Mouse (Mus musculus) left cerebral cortex, postnatal 10 days (tissue): Measurements from ENCODE around the gene Apoo. TPM values are rescaled to one million over a fixed set of nuclear protein-coding genes. Genes with fewer than 3 reads are reported as not detected.
"Not testable (repeated sequence)": the region's sequence is repeated elsewhere in the genome, so short reads cannot be mapped to it uniquely, and the experiment has no call there.

Experiments
- DNase-seq, 2 experiments: peaks; one replicate each; pipeline ENCODE4 v3.0.0; 2021 to 2022; ENCODE audit warnings: low spot score in 2 of 2, mixed read lengths in 1 of 2; ENCODE audit errors: extremely low spot score in 1 of 2
- intact Hi-C: fragments of 180-260 bp; cut with DNase I; formaldehyde crosslinking; loops from one replicate; pipeline ENCODE4 v1.15.1; 2025
- total RNA-seq, 2 experiments: library from RNA; stranded (reverse); gene quantifications; 2 replicates each; pipeline ENCODE4 v1.2.3; 2021

Gene Apoo
- 10 to 100 TPM; 65.2 to 87.9 TPM for total RNA-seq

DNA sequence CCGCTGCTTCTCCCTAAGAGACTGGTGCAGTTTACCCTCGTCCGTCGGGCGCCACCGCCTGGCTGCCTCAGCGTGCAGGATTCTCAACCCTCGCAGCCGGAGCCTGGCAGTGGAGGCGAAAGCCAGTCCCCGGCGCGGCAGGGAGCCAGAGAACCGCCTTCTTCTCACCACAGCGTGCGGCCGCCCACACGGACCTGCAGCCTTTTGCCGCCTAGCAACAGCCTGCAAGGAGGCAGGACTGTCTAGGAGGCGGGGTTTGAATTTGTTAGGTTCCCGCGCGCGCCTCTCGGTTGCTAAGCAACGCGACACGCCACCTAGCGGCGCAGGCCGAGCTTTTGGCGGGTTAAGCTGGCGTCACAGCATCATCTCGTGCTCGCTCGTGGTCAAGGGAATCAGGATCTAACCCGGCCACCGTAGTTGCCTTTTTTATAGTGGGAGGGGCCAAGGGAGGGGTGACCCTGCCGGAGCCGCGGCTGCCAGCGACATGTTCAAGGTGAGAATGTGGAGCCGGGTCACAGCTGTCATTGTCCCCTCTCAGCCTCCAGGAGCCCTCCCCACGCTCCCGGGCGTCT, at the start of gene Apoo, which contains the start of gene Fam90a1b:
Gene Apoo (plus strand): TSS at position 448 of the 572 bp plus-strand sequence.
Gene Fam90a1b (minus strand): TSS at position 108 of the 572 bp plus-strand sequence.
- DNase-seq = peak; percentile 95 to 97
- intact Hi-C loops = loop anchor here (2.0 kb wide), 2 partner anchors 74 to 132 kb away; partner anchors contain the start of gene Klhl15

DNA sequence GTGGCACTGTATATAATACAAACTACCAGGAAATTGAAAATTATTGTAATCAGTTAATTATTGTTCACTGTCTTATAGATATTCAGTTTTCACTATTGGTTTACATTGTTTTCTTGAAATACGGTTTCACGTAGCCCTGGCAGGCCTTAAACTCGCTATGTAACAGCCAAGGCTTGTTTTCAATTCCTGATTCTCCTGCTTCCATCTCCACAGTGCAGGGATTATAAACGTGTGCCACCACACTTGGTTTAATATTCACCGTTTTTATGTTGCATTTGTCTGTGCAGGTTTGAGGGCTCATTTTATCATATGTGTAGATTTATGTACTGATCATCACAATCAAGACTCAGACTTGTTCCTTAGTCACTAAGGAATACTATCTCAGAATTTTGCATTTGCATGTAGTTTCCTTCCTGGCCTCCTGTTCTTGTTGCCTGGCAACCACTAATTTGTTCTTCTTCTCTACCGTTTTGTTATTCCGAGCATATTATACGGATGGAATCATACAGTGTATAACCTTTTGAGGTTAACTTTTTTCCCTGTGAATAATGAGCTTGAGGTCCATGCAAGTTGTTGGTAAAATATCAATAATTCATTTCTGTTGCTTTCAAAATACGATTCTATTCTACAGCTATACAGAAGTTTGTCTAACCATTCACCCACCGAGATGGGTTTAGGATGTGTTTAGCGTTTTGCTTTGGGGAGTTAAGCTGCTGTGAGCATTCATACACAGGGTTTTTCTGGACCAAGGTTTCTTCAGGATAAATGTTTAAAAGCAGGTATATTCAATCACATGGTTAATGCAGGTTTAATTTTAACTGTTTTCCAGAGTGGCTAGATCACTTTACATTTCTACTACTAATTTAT, 45.6 kb upstream of the Apoo start:
- no peak for DNase-seq
- intact Hi-C loops = no loop called here

DNA sequence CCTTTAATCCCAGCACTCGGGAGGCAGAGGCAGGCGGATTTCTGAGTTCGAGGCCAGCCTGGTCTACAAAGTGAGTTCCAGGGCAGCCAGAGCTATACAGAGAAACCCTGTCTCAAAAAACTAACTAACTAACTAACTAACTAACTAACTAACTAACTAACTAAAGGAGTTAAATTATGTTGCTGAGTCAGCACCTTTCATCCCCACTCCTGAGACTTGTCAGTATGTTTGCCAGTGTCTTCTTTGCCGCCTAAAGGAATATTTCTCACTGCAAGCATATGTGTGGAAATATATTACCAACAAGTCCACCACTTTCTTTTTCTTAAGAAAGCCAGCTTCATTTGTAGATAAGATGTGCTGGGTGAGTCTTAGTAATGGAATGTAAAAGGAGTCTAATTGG, 23.3 kb upstream of the Apoo start:
- intact Hi-C loops, DNase-seq: not testable (repeated sequence)

DNA sequence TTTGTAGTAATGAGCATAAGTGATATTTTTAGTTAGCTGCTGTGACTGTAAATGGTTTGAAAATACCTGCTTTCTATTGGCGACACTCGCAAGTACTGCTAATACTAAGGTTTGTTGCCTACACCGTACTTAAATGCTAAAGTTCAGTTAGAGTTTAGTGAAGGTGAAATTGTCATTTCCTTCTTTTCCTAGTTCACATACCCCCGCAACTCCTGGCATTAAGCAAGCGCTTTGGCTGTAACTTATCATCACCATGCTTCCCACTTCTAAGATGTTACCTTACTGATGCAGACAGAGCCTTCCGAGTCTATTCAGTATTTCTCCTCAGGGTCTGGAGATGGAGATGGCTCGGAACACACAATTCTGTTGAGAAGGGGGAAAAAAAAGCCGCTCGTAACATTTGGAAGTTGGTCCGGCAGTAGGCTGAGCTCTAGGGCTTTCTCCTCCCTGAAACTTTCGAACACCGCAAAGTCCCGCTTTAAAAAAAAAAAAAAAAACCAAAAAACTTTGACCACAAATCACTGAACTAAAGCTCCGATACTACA, 1.5 kb upstream of the Apoo start:
- intact Hi-C loops = no loop called here
- DNase-seq = no peak

DNA sequence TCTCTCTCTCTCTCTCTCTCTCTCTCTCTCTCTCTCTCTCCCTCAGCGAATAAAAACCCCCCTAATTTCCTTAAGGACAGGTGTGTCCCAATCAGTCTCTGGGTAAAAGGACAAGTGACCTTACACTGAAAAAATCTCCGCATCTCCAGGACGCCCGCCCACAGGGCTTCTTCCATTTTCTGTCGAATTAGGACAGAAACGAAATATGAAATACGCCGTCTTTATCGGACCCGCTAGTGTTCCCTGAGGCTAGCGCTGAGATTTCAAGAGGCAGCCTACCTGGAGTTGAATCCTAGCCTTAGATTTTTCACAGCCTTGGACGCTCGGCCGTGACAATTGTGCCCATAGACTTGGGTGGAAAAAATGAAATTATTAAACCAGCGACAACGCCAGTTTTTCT, 888 bp upstream of the Apoo start:
- no peak for DNase-seq
- intact Hi-C loops = loop anchor here (2.0 kb wide), 2 partner anchors 73 to 131 kb away; partner anchors contain the start of gene Klhl15

DNA sequence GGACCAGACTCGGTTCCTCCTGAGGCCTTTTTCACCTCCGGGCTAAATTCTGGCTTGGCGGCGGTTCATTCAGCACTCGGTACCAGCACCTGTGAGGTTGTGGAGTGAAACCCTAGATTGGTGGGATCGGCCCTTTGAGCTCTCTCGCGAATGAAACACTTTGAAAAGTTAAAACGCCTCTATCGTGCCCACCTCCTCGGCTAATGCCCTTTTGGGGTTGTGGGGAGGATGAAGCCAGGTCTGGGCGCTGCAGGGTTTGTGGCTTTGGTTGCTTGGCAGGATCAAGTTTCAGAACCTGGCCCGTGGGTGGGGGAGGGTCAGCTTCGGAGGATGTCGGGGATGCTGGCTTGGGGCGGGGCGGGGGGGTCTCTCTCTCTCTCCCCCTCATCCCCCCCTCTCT, 331 bp downstream of the Apoo start:
- DNase-seq = peak in 1 of 2 experiments; percentile 40
- intact Hi-C loops = loop anchor here (2.0 kb wide), 2 partner anchors 74 to 132 kb away; partner anchors contain the start of gene Klhl15

DNA sequence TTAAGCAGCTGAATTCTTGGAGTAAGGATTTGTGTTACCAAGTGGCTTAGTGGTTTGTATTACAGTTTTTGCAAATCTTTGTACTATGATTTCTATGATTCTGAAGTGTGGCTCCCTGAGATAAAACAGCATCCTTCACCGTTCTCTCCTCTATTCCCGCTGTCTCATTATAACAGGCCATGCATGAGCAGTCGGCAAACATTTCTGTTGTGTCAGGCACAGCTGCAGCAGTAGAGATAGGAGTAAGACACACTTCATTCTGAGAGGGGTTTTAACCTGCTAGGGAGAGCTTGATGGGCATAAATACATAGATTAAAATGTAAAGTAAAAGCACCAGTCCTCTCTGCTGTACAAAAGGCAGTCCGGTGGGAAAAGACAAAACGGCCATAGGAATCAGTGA, 11.8 kb downstream of the Apoo start:
- intact Hi-C loops = no loop called here
- no peak for DNase-seq

DNA sequence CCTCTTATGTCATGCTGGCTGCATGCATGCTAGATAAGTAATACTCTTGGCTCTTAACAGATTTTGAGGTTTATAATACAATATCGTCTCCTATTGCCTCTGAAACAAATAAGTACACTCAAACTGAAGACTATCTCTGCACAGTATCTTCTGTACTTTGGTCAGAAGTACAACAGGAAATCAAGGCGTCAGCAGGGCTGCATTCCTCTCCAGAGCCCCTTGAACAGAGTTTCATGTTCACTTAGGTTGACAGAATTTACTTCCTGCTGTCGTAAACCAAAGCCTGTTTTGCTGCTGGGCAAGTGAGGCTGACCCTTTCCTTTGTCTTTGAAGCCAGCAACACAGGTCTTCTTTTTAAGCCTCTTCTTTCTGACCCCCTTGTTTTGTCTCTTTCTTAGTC, 42.1 kb downstream of the Apoo start:
- DNase-seq = no peak
- intact Hi-C loops = no loop called here

DNA sequence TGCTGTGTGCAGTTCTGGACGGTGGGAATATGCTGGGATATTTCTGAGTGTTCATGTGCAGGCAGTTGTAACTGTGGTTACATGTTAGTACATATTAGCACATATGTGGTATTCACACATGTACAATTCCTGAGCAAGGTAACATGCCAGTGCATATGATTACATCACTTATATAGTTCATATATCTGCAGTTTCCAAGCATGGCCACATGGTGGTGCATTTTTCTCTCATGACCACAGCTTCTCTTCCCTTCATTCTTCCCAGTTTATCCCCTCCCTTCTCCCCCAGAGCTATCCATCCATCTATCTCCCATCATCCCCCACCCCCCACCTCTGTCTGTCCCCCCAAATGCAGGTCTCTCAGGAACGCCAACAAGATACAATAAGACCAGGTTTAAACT, 53.3 kb downstream of the Apoo start:
- no peak for DNase-seq
- intact Hi-C loops = no loop called here

DNA sequence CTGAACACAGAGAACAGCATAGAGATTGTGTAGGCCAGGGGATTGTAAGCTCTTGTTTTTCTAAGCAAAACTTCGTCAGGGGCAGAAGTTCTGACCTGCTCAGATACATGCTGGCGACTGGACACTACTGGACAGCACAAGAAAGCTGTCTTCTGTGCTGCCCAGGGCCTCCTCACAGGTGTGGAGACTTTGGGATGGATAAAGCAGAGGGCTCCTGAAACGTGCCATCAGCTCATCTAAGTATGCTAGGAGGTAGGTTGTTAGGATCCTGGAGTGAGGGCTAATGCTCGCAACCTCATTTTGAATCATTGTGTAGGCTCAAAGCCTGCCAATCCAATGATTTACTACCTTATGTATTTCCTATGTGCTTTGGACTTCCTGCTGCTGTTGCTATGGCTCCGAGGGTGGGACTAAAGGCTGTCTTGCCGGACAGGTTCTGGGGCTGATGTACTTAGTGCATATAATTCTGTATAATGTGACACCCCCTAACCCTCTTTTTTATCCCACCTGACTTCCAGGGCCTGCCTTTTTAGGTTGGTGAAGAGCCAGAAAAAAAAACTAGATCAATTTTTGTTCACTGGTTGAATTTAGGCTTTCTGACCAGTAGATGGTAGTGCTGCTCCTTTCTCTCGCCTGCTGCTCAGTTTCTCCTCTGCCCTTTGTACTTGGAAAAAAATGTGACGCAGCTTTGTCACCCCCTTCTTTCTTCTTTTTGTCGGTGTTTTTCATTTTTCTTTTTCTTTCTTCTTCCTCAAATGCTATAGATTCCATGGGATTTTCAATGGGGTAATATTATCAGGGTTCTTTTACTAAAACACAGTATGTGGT, 64.8 kb downstream of the Apoo start:
- intact Hi-C loops = loop anchor here (10.0 kb wide), 1 partner anchor 193 kb away; no protein-coding TSS in a partner anchor
- DNase-seq = peak in 1 of 2 experiments; percentile 10

DNA sequence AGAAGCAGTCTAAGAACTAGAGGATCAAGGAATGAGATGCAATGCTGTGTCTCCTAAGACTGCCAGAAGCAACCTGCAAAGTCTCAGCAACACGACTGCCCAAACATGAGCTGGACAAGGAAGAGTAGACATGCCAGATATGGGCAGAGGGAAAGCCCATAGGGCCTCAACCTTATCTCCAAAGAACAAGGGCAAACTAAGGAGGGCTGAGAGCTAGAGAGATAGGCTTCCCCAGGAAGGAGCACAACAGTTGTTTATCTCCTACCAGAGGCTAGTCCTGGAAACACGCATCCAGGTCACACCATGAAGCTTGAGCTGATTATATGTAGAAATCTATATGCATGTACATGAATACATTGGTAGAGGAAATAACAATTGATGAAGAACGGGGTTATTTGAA, 78.5 kb downstream of the Apoo start:
- intact Hi-C loops, DNase-seq: not testable (repeated sequence)

DNA sequence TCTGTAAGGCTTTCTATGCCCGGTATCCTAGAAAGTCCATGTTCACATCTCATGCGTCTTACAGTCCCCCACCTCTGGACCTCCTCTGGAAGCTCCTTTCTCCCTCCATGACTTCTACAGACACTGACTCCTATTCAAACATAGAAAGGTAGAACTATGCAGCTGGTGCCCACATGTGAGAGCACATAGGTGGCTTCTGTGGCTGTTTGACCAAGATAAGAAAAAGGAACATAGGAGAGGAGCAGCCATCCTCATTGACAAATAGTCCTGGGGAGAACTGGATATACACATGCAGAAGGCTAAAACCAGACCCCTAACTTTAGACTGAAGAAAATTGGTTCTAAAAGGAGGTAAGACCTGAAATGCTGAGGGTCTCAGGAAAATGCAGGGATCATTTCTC, 79.1 kb downstream of the Apoo start:
- DNase-seq, intact Hi-C loops: not testable (repeated sequence)

DNA sequence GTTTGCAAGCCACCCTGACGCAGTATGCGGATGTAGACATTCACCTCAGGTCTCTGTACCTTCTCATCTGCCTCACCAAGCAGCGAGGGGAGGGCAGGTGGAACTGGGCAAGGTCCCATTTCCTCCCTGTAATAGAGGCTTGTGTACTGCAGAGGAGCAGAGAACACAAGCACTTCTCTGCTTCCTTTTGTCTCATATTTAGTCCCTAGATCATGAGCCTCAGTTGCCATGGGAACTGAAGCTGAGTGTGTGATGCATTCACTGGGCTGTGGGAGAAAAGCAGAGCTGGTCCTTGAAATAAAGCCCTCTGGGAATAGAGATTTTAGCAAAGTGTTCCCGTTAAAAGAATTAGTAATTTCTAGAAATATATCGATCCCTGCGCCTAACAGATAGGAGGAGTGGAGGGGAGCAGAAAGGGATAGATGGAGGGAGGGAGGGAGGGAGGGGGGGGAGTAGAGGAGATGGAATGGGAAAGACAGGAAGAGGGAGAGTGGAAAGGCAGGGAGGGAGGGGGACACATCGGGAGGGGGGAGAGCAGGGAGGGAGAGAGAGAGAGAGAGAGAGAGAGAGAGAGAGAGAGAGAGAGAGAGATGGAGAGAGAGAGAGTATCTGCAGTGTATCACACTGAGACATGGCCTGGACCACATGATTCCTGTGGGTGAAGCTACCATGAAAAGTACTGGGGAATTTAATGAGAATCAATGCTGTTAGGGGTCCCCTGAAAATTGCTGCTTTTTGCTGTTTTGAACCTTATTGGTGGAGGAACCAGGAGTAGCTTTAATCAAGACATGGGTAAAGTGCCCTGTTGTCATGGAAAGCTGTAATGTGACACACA, 83.3 kb downstream of the Apoo start:
- DNase-seq, intact Hi-C loops: not testable (repeated sequence)

DNA sequence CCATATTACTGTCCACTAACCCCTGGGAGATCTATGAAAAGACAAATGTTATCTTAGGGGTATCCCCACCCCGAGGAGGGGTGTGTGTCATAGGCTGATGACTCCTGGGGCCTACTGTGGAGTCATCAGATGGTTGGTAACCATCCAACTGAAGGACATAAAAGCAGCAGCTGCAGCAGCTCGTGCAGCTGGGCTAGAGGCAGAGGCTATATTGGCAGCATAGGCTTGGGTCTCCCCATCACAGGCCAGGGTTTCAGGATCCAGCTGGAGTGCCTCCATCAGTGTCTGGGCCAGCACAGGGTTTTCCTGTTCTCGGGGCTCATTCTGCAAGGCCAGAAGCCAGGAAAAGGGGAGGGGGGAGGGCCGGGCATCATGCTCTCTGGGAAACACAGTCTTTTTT, 92.4 kb downstream of the Apoo start:
- peak; percentile 11 to 22 for DNase-seq

DNA sequence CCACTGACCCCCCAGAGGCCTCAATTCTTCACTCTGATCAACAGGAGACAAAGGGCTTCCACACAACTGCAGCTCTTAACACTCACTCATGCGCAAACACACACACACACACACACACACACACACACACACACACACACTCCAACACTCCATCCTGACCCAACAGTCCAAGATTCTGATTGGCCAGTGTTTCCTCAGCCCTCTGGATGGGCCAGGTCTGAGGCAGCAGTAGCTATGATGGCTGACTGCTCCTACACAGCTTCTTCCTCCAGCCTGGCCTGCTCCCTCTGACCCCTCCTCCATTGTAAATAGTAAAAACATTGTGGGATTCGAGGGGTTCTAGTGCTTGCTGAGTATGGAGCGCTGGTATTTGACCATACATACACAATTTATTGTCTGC, 94.6 kb downstream of the Apoo start:
- DNase-seq, intact Hi-C loops: not testable (repeated sequence)

More for the DNA sequence above, 92.4 kb downstream of the Apoo start:
- intact Hi-C loops = no loop called here

DNA sequence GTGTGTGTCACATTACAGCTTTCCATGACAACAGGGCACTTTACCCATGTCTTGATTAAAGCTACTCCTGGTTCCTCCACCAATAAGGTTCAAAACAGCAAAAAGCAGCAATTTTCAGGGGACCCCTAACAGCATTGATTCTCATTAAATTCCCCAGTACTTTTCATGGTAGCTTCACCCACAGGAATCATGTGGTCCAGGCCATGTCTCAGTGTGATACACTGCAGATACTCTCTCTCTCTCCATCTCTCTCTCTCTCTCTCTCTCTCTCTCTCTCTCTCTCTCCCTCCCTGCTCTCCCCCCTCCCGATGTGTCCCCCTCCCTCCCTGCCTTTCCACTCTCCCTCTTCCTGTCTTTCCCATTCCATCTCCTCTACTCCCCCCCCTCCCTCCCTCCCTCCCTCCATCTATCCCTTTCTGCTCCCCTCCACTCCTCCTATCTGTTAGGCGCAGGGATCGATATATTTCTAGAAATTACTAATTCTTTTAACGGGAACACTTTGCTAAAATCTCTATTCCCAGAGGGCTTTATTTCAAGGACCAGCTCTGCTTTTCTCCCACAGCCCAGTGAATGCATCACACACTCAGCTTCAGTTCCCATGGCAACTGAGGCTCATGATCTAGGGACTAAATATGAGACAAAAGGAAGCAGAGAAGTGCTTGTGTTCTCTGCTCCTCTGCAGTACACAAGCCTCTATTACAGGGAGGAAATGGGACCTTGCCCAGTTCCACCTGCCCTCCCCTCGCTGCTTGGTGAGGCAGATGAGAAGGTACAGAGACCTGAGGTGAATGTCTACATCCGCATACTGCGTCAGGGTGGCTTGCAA, 95.9 kb downstream of the Apoo start:
- DNase-seq, intact Hi-C loops: not testable (repeated sequence)
